Mouse (Mus musculus): Measurements from ENCODE around the gene Usp12.
"Not testable (repeated sequence)": the region's sequence is repeated elsewhere in the genome, so short reads cannot be mapped to it uniquely, and the experiment has no call there.

Gene Usp12

GRCm38 (mm10) chr5:146749857-146750256, 44.9 kb downstream of the Usp12 start:
- no peak for DNase-seq (ENCODE audit: low spot score in 2 of 2)

GRCm38 (mm10) chr5:146736970-146737495, 57.8 kb downstream of the Usp12 start:
- DNase-seq (ENCODE audit: low spot score in 2 of 2) = no peak

- no peak for DNase-seq (ENCODE audit: low spot score in 2 of 2)
Measured at GRCm38 (mm10) chr5:146736348-146736747, 58.5 kb downstream of the Usp12 start.

- DNase-seq (ENCODE audit: low spot score in 2 of 2) = not testable (repeated sequence)
Measured at GRCm38 (mm10) chr5:146735054-146735453, 59.8 kb downstream of the Usp12 start.

- DNase-seq (ENCODE audit: low spot score in 2 of 2) = no peak
Measured at GRCm38 (mm10) chr5:146733888-146734640, 60.7 kb downstream of the Usp12 start.

- no peak for DNase-seq (ENCODE audit: low spot score in 2 of 2)
Measured at GRCm38 (mm10) chr5:146733372-146733771, 61.4 kb downstream of the Usp12 start.

- no peak for DNase-seq (ENCODE audit: low spot score in 2 of 2)
Measured at GRCm38 (mm10) chr5:146727006-146727405, 67.8 kb downstream of the Usp12 start.

- no peak for DNase-seq (ENCODE audit: low spot score in 2 of 2)
Measured at GRCm38 (mm10) chr5:146724956-146725355, 69.8 kb downstream of the Usp12 start.

GRCm38 (mm10) chr5:146723452-146723851, 71.4 kb downstream of the Usp12 start:
- DNase-seq (ENCODE audit: low spot score in 2 of 2) = no peak

GRCm38 (mm10) chr5:146722226-146722625, 72.6 kb downstream of the Usp12 start:
- DNase-seq (ENCODE audit: low spot score in 2 of 2) = no peak

GRCm38 (mm10) chr5:146719584-146720356, 75.0 kb downstream of the Usp12 start:
- no peak for DNase-seq (ENCODE audit: low spot score in 2 of 2)

- DNase-seq (ENCODE audit: low spot score in 2 of 2) = no peak
Measured at GRCm38 (mm10) chr5:146713836-146714235, 81.0 kb downstream of the Usp12 start.

GRCm38 (mm10) chr5:146713088-146713487, 81.7 kb downstream of the Usp12 start:
- no peak for DNase-seq (ENCODE audit: low spot score in 2 of 2)

- no peak for DNase-seq (ENCODE audit: low spot score in 2 of 2)
Measured at GRCm38 (mm10) chr5:146712282-146712918, 82.4 kb downstream of the Usp12 start.

GRCm38 (mm10) chr5:146709361-146709760, 85.4 kb downstream of the Usp12 start:
- DNase-seq (ENCODE audit: low spot score in 2 of 2) = no peak

- DNase-seq (ENCODE audit: low spot score in 2 of 2) = peak; percentile 94 to 95
Measured at GRCm38 (mm10) chr5:146705815-146706408, 88.9 kb downstream of the Usp12 start.

GRCm38 (mm10) chr5:146705411-146705810, 89.4 kb downstream of the Usp12 start:
- DNase-seq (ENCODE audit: low spot score in 2 of 2) = no peak

- no peak for DNase-seq (ENCODE audit: low spot score in 2 of 2)
Measured at GRCm38 (mm10) chr5:146704241-146704640, 90.6 kb downstream of the Usp12 start.

- DNase-seq (ENCODE audit: low spot score in 2 of 2) = no peak
Measured at GRCm38 (mm10) chr5:146703710-146704121, 91.1 kb downstream of the Usp12 start.

- DNase-seq (ENCODE audit: low spot score in 2 of 2) = no peak
Measured at GRCm38 (mm10) chr5:146700099-146700498, 94.7 kb downstream of the Usp12 start.

GRCm38 (mm10) chr5:146699433-146700019, 95.3 kb downstream of the Usp12 start:
- no peak for DNase-seq (ENCODE audit: low spot score in 2 of 2)
